Mouse (Mus musculus) liver, adult 2 months (tissue): ENCODE measurements around the gene Cd84. TPM values are rescaled to one million over a fixed set of nuclear protein-coding genes. Genes with fewer than 3 reads are reported as not detected.

ENCODE experiments used
- DNase-seq: peaks from one replicate; pipeline ENCODE4 v3.0.0-alpha.2; 2011; ENCODE audit warnings: low read depth, low spot score; ENCODE audit errors: extremely low read depth
- H3K27ac ChIP-seq: fragments of 200-500 bp; replicated peaks from 2 replicates; pipeline ENCODE4 v1.5.1; 2012; ENCODE audit warnings: low read depth, mild to moderate bottlenecking, control low read depth, inconsistent platforms, low read length; ENCODE audit not compliant: insufficient read depth
- H3K27me3 ChIP-seq: fragments of 200-500 bp; 2 replicates; pipeline ENCODE4 v1.6.1; 2012; ENCODE audit warnings: mild to moderate bottlenecking, moderate library complexity, low read length, inconsistent platforms; ENCODE audit not compliant: control insufficient read depth, insufficient read depth
- H3K36me3 ChIP-seq: fragments of 200-500 bp; 2 replicates; pipeline ENCODE4 v1.6.1; 2012; ENCODE audit warnings: low read length, inconsistent platforms; ENCODE audit not compliant: control insufficient read depth, insufficient read depth
- H3K4me1 ChIP-seq: fragments of 200-500 bp; 2 replicates; pipeline ENCODE4 v1.6.1; 2011; ENCODE audit warnings: low read length; ENCODE audit not compliant: control insufficient read depth, insufficient read depth
- H3K4me3 ChIP-seq: fragments of 200-500 bp; 2 replicates; pipeline ENCODE4 v1.5.1; 2011; ENCODE audit warnings: low read depth, mild to moderate bottlenecking, control low read depth, low read length, moderate library complexity; ENCODE audit not compliant: insufficient read depth
- H3K79me2 ChIP-seq: fragments of 200-500 bp; 2 replicates; pipeline ENCODE4 v1.6.1; 2012; ENCODE audit warnings: inconsistent platforms, mild to moderate bottlenecking, low read length, moderate library complexity; ENCODE audit not compliant: control insufficient read depth, insufficient read depth
- H3K9ac ChIP-seq: fragments of 200-500 bp; 2 replicates; pipeline ENCODE4 v1.6.1; 2012; ENCODE audit warnings: low read depth, mild to moderate bottlenecking, control low read depth, inconsistent platforms, low read length
- CTCF ChIP-seq: fragments of 200-500 bp; IDR thresholded peaks from 2 replicates; pipeline ENCODE4 v1.5.1; 2011; ENCODE audit warnings: low read depth, low read length, control low read depth
- POLR2A ChIP-seq: fragments of 200-500 bp; IDR thresholded peaks from 2 replicates; pipeline ENCODE4 v1.6.1; 2011; ENCODE audit warnings: low read length, control low read depth; ENCODE audit not compliant: insufficient read depth; ENCODE audit errors: extremely low read depth
- WGBS: fragments of 180-500 bp; shearing (Covaris S2); methylation state at CpG from one replicate; pipeline ENCODE4 v1.1.7; 2018; 5-methylcytosine and 5-hydroxymethylcytosine counted together
- polyA plus RNA-seq: library from polyadenylated mRNA; depleted of rRNA; stranded (reverse); fragments of >200 nt; gene quantifications from 2 replicates; pipeline ENCODE4 v1.2.3, GENCODE M21; 2012; rRNA removed
- total RNA-seq: library from RNA; depleted of rRNA; stranded (reverse); fragments of >200 nt; gene quantifications from 2 replicates; pipeline ENCODE4 v1.2.3, GENCODE M21; 2014; rRNA removed

Gene Cd84
- total and polyA plus RNA-seq, 2 experiments = 1.2 to 8.9 TPM

DNA sequence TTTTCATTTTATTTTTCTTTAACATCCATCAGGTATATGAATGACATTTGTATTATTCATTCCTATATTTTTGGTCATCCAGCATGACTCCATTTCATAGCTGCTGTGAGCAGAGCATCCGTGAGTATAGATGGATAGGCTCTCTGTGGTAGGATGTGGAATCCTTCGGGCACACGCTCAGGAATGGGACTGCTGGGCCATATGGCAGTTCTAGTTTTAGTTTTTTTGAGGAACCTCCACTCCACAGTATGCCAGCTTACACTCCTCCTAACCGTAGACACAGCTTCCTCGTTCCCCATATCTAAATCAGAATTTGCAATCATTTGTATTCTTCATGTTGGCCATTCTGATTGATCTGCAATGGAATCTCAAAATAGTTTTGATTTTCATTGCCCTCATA, 83.3 kb downstream of the Cd84 start:
- Histone ChIP-seq H3K36me3 (no peaks in the 10 kb centered on the region), H3K79me2 (no peaks in the 10 kb centered on the region), H3K9ac (no peak overlapping the region), H3K4me3 (no peak overlapping the region), H3K27me3 (no peaks in the 10 kb centered on the region), H3K27ac (no peak overlapping the region), H3K4me1 (no peaks in the 10 kb centered on the region)
- TF ChIP-seq CTCF = no peak
- TF ChIP-seq POLR2A = no peak
- no peak for DNase-seq
- 90% methylated on average over 5 of the region's 5 CpGs for WGBS

DNA sequence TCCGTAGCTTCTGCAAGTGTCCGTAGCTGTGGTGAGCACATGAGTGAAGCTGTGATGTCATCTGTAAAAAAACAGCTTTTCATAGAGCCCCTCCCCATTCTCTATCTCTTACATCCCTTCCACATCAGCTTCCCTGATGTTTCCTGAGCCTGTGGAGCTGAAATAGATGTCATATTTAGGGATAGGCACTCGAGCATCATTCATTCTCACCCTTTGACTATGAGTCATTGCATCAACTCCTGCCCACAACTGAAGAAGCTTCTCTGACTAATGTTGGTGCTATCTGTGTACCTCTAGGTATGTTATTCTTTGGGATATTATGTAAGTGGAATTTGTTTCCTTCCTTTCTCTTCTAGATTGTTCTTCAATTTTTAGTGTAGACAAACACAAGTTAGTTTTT, 85.4 kb downstream of the Cd84 start:
- TF ChIP-seq CTCF (no peak), POLR2A (no peak)
- Histone ChIP-seq H3K79me2 (no peaks in the 10 kb centered on the region), H3K27me3 (no peaks in the 10 kb centered on the region), H3K4me3 (no peak overlapping the region), H3K9ac (no peak overlapping the region), H3K36me3 (no peaks in the 10 kb centered on the region), H3K27ac (no peak overlapping the region), H3K4me1 (no peaks in the 10 kb centered on the region)
- DNase-seq = no peak
- WGBS = 76% methylated on average over 3 of the region's 3 CpGs

DNA sequence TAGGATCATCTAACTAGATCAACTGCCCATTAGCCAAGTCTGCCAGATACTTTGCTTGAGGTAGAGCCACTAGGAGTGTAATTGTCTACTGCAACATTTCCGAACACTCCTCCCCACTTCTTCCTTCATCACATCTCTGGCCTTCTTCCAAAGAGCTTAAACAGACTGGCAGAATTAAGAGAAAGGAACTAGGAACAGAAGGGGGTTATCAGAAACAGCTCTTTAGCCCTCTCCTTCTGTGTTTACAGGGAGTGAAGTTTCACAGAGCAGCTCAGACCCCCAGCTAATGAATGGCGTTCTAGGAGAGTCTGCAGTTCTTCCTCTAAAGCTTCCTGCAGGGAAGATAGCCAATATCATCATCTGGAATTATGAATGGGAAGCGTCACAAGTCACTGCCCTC, 94.4 kb downstream of the Cd84 start:
- H3K9ac ChIP-seq = no peak overlapping the region
- no peak overlapping the region for H3K27ac ChIP-seq
- TF ChIP-seq POLR2A (no peak), CTCF (no peak)
- no peaks in the 10 kb centered on the region for H3K27me3 ChIP-seq
- H3K36me3 ChIP-seq = no peaks in the 10 kb centered on the region
- WGBS = 30% methylated on average over 3 of the region's 3 CpGs
- no peak overlapping the region for H3K4me3 ChIP-seq
- no peaks in the 10 kb centered on the region for H3K79me2 ChIP-seq
- no peak for DNase-seq
- H3K4me1 ChIP-seq = no peaks in the 10 kb centered on the region

DNA sequence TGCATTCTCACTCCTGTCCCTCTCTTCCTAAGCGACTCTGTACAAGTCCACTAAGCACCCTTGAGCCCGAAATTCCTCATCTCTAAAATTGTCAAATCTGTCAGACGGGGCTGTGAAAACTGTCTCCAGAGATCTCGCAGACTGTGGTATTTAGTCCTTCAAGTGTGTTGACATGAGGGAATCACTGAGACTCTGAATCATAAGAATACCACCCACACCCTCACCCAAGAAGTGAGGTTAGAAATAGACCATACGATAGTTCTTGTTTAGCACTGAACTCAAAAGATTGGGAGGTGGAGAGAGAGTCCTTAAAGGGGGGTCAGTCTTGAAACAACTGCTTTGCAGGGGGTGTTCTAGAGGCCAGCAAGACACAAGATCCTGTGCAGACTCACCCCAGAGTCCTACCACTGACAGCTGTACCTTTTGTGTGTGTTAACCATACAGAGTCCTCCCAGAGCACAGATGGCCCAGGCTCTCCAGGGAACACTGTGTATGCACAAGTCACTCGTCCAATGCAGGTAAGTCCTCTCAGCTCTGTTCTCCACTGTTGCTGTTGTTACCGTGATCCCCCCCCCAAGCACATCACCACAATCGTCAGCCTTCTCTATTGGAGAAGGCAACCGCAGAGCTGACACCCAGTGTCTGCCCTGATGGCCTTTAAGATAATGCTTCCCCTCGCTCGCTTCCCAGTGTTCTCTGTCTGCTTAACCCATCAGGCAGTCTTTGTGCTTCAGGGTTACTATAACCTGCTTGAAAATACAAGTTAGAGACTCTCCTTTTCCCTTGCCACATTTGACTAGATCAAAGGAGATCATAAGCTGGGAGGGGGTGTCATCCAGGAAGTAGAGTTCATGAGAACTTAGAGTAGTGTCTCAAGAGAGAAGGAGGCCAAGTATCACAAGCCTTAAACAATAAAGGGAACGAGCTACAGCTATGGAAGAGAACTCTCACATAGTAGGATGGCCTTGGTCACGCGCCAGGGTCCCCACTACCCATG, 99.8 kb downstream of the Cd84 start:
- no peaks in the 10 kb centered on the region for H3K27me3 ChIP-seq
- H3K4me1 ChIP-seq = no peaks in the 10 kb centered on the region
- H3K4me3 ChIP-seq = no peak overlapping the region
- H3K27ac ChIP-seq = no peak overlapping the region
- no peaks in the 10 kb centered on the region for H3K36me3 ChIP-seq
- no peak overlapping the region for H3K9ac ChIP-seq
- 72% methylated on average over 14 of the region's 14 CpGs for WGBS
- DNase-seq = no peak
- H3K79me2 ChIP-seq = no peaks in the 10 kb centered on the region
- TF ChIP-seq CTCF = no peak
- TF ChIP-seq POLR2A = no peak

Other genes with a start within 250 kb of the Cd84 start
- gene Ly9, start 232.3 kb upstream of the Cd84 start, total RNA-seq = 1.7 and 1.8 TPM in 2 replicates
- 0.60 and 1.0 TPM in 2 replicates for gene Ly9, start 232.3 kb upstream of the Cd84 start, polyA plus RNA-seq
- gene Slamf7, start 186.7 kb upstream of the Cd84 start, total RNA-seq = 0.83 and 0.87 TPM in 2 replicates
- gene Slamf7, start 186.7 kb upstream of the Cd84 start, polyA plus RNA-seq = 0.20 and 0.45 TPM in 2 replicates
- gene Cd48, start 157.7 kb upstream of the Cd84 start, total RNA-seq = 5.3 and 5.6 TPM in 2 replicates
- gene Cd48, start 157.7 kb upstream of the Cd84 start, polyA plus RNA-seq = 0.96 and 2.4 TPM in 2 replicates
- gene Slamf1, start 72.6 kb upstream of the Cd84 start, total RNA-seq = 0.09 and 0.13 TPM in 2 replicates
- not detected in 2 replicates for gene Slamf1, start 72.6 kb upstream of the Cd84 start, polyA plus RNA-seq
- gene Gm10521, start 56.0 kb downstream of the Cd84 start, total RNA-seq = 0.37 and 0.40 TPM in 2 replicates
- gene Gm10521, start 56.0 kb downstream of the Cd84 start, polyA plus RNA-seq = 0.19 and 0.38 TPM in 2 replicates
- 0.46 and 1.5 TPM in 2 replicates for gene Slamf6, start 77.8 kb downstream of the Cd84 start, total RNA-seq
- 0.16 and 0.29 TPM in 2 replicates for gene Slamf6, start 77.8 kb downstream of the Cd84 start, polyA plus RNA-seq
- 0.20 and 0.28 TPM in 2 replicates for gene Vangl2, start 188.7 kb downstream of the Cd84 start, total RNA-seq
- 0.49 and 0.55 TPM in 2 replicates for gene Vangl2, start 188.7 kb downstream of the Cd84 start, polyA plus RNA-seq
- not detected in 2 replicates for gene Nhlh1, start 217.9 kb downstream of the Cd84 start, total RNA-seq
- not detected in 2 replicates for gene Nhlh1, start 217.9 kb downstream of the Cd84 start, polyA plus RNA-seq
- 108 and 125 TPM in 2 replicates for gene Copa, start 242.8 kb downstream of the Cd84 start, total RNA-seq
- 25.7 and 31.7 TPM in 2 replicates for gene Copa, start 242.8 kb downstream of the Cd84 start, polyA plus RNA-seq
- gene Ncstn, start 243.1 kb downstream of the Cd84 start, total RNA-seq = 28.9 and 38.8 TPM in 2 replicates
- 35.7 and 50.1 TPM in 2 replicates for gene Ncstn, start 243.1 kb downstream of the Cd84 start, polyA plus RNA-seq